In the genomic region with DNA sequence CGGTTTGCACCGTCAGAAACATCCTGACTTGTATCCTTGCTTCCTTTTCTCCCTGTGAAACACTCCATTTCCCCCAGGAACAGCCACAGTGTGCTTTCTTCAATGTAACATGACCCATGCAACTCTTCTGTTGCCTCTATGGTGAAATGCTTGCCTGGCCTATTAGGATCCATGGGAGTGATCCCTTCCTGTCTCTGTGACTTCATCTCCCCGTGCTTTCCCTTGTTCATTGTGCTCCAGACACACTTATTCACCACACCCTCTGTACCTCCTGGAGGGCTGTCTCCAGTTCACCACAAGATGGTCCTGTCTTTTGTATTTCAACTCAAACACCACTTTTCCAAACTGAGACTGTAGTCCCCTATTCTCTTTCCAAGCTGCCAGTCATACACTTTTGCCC, we compare ENCODE assay signal across 29 mouse cellular contexts. TPM values are rescaled to one million over a fixed set of nuclear protein-coding genes. Genes with fewer than 3 reads are reported as not detected.
DNase-seq lines count a peak whose midpoint lies in the region; ATAC-seq and TF ChIP-seq lines count a peak whose summit lies in the region.
"Had no signal": no experiment of that assay in that cellular context is flagged by ENCODE, and none has a peak within 500 bp of the region (broad histone marks: within the 10 kb centered on the region; RNA-seq: fewer than 3 reads in every experiment).

No protein-coding gene starts in this region.

- no peak for TF ChIP-seq POLR2A in lung, adult 2 months (IDR thresholded peaks at IDR 0.05; ENCODE audit: borderline replicate concordance, extremely low read depth, low read depth, low read length)
- TF ChIP-seq POLR2A in ES-Bruce4 (IDR thresholded peaks at IDR 0.05; ENCODE audit: insufficient read depth, low read length) = no peak
- TF ChIP-seq POLR2A in bone marrow macrophage, adult 2 months (IDR thresholded peaks at IDR 0.05; ENCODE audit: borderline replicate concordance, low read depth, low read length) = no peak

- peak overlapping the region; percentile 85 for H3K27ac ChIP-seq in gastrocnemius, adult 2 months
- H3K27ac ChIP-seq in lung, embryonic 16.5 days (ENCODE audit: low read length) = peak overlapping the region; percentile 70; the same call in 1 of the 2 replicates
- peak overlapping the region; percentile 100 for H3K27ac ChIP-seq in ES-Bruce4 (ENCODE audit: insufficient read depth, low read length)
- peak overlapping the region; percentile 21; the same call in 1 of the 2 replicates for H3K27ac ChIP-seq in bone marrow macrophage, adult 2 months (ENCODE audit: insufficient read depth, low read depth, low read length)
- no peak overlapping the region for H3K27ac ChIP-seq in hindbrain, embryonic 14.5 days
- H3K27ac ChIP-seq in intestine, postnatal 0 days (ENCODE audit: low read depth, low read length) = no peak overlapping the region
- H3K27ac ChIP-seq: embryonic facial prominence, embryonic 12.5 days; forebrain, embryonic 10.5 days; forebrain, embryonic 15.5 days; limb, embryonic 12.5 days; midbrain, embryonic 10.5 days had no signal

- DNase-seq in gastrocnemius, adult 2 months = no peak
- no peak for DNase-seq in gastrocnemius, postnatal 36 days
- DNase-seq in lung, adult 2 months = no peak
- no peak for DNase-seq in hindbrain, embryonic 14.5 days (ENCODE audit: low spot score)
- DNase-seq: adrenal gland, adult 2 months; adrenal gland, postnatal 36 days; cerebellum, adult 9-10 months; cerebellum, postnatal 36 days; embryo, embryonic 11 days; heart, postnatal 36 days; kidney, adult 11 months; kidney, postnatal 14 days; right cerebral cortex, postnatal 4 days; thymus, adult 2 months; thymus, postnatal 36 days had no signal

- 0 out of 2 replicates have a peak, but pooled peaks have one; percentile 30 for TF ChIP-seq EP300 in ES-Bruce4 (IDR thresholded peaks at IDR 0.05; ENCODE audit: insufficient read depth, low read depth, low read length)

- 65% methylated on average over 3 of the region's 3 CpGs for whole genome bisulfite sequencing in lung, embryonic 16.5 days
- WGBS in lung, adult 2 months = 50% methylated on average over 3 of the region's 3 CpGs
- WGBS in hindbrain, embryonic 14.5 days = 71% methylated on average over 3 of the region's 3 CpGs
- 66% methylated on average over 3 of the region's 3 CpGs for WGBS in intestine, postnatal 0 days

- no peak overlapping the region for H3K9ac ChIP-seq in lung, embryonic 16.5 days (ENCODE audit: low read length)
- H3K9ac ChIP-seq in ES-Bruce4 (ENCODE audit: low read depth, poor library complexity, severe bottlenecking) = no peak overlapping the region
- H3K9ac ChIP-seq in hindbrain, embryonic 14.5 days = no peak overlapping the region
- no peak overlapping the region for H3K9ac ChIP-seq in intestine, postnatal 0 days (ENCODE audit: low read depth, low read length)
- H3K9ac ChIP-seq: embryonic facial prominence, embryonic 12.5 days; forebrain, embryonic 15.5 days; hindbrain, embryonic 12.5 days; limb, embryonic 12.5 days; neural tube, embryonic 13.5 days had no signal

- H3K4me3 ChIP-seq in gastrocnemius, adult 2 months = no peak overlapping the region
- no peak overlapping the region for H3K4me3 ChIP-seq in lung, embryonic 16.5 days (ENCODE audit: low read length)
- no peak overlapping the region for H3K4me3 ChIP-seq in lung, adult 2 months (replicated peaks; ENCODE audit: extremely low read depth, low read depth, low read length)
- H3K4me3 ChIP-seq in ES-Bruce4 (ENCODE audit: low read depth, low read length) = no peak overlapping the region
- H3K4me3 ChIP-seq in bone marrow macrophage, adult 2 months (ENCODE audit: insufficient read depth, low read length) = no peak overlapping the region
- no peak overlapping the region for H3K4me3 ChIP-seq in hindbrain, embryonic 14.5 days (replicated peaks; ENCODE audit: low read length)
- H3K4me3 ChIP-seq in intestine, postnatal 0 days (ENCODE audit: low read depth, low read length) = no peak overlapping the region
- H3K4me3 ChIP-seq: embryonic facial prominence, embryonic 12.5 days; forebrain, embryonic 10.5 days; forebrain, embryonic 15.5 days; hindbrain, embryonic 12.5 days; limb, embryonic 12.5 days; midbrain, embryonic 10.5 days; neural tube, embryonic 13.5 days had no signal

- no peak overlapping the region for H3K4me2 ChIP-seq in lung, embryonic 16.5 days (ENCODE audit: low read depth, low read length)
- H3K4me2 ChIP-seq in hindbrain, embryonic 14.5 days (replicated peaks) = no peak overlapping the region
- no peak overlapping the region for H3K4me2 ChIP-seq in intestine, postnatal 0 days (replicated peaks; ENCODE audit: low read depth)
- H3K4me2 ChIP-seq: embryonic facial prominence, embryonic 12.5 days; forebrain, embryonic 15.5 days; hindbrain, embryonic 12.5 days; limb, embryonic 12.5 days; liver, embryonic 11.5 days; neural tube, embryonic 13.5 days had no signal

- ATAC-seq in lung, embryonic 16.5 days (ENCODE audit: low read depth) = no peak
- ATAC-seq in hindbrain, embryonic 14.5 days (ENCODE audit: low FRiP score) = no peak
- ATAC-seq in intestine, postnatal 0 days = no peak
- ATAC-seq: activated CD4-positive, CD25-positive, alpha-beta regulatory T cell, adult 4 months; forebrain, embryonic 15.5 days had no signal

- no peaks in the 10 kb centered on the region; the same call in 1 of the 2 replicates for H3K36me3 ChIP-seq in lung, embryonic 16.5 days (ENCODE audit: control insufficient read depth, insufficient read depth, low read length)
- no peaks in the 10 kb centered on the region for H3K36me3 ChIP-seq in ES-Bruce4 (ENCODE audit: control insufficient read depth, insufficient read depth, low read length, poor library complexity, severe bottlenecking)
- peaks cover 25% of the 10 kb centered on the region for H3K36me3 ChIP-seq in hindbrain, embryonic 14.5 days (replicated peaks; ENCODE audit: control insufficient read depth, insufficient read depth)
- H3K36me3 ChIP-seq in intestine, postnatal 0 days (ENCODE audit: control insufficient read depth, insufficient read depth) = no peaks in the 10 kb centered on the region

- intact Hi-C loops in gastrocnemius, adult 2 months (cut with DNase I) = no loop called here
- intact Hi-C loops in gastrocnemius, postnatal 36 days (cut with DNase I) = no loop called here

- H3K27me3 ChIP-seq in lung, embryonic 16.5 days (ENCODE audit: control insufficient read depth, insufficient read depth, low read depth, low read length) = no peaks in the 10 kb centered on the region
- no peaks in the 10 kb centered on the region for H3K27me3 ChIP-seq in ES-Bruce4 (ENCODE audit: control insufficient read depth, insufficient read depth, low read length, poor library complexity, severe bottlenecking)
- no peaks in the 10 kb centered on the region for H3K27me3 ChIP-seq in hindbrain, embryonic 14.5 days (ENCODE audit: control insufficient read depth, insufficient read depth, low read length)
- no peaks in the 10 kb centered on the region for H3K27me3 ChIP-seq in intestine, postnatal 0 days (replicated peaks; ENCODE audit: control insufficient read depth, insufficient read depth, low read length)
- H3K27me3 ChIP-seq: CH12.LX; embryonic facial prominence, embryonic 12.5 days; forebrain, embryonic 15.5 days; hindbrain, embryonic 12.5 days; limb, embryonic 12.5 days; neural tube, embryonic 13.5 days had no signal

- peaks cover 18% of the 10 kb centered on the region for H3K4me1 ChIP-seq in lung, embryonic 16.5 days (replicated peaks; ENCODE audit: control insufficient read depth, insufficient read depth, low read length)
- H3K4me1 ChIP-seq in lung, adult 2 months (ENCODE audit: control insufficient read depth, insufficient read depth, low read length) = peaks cover 18% of the 10 kb centered on the region
- peaks cover 4% of the 10 kb centered on the region for H3K4me1 ChIP-seq in ES-Bruce4 (ENCODE audit: control insufficient read depth, insufficient read depth, low read length)
- H3K4me1 ChIP-seq in bone marrow macrophage, adult 2 months (ENCODE audit: control insufficient read depth, insufficient read depth, low read length) = peaks cover 48% of the 10 kb centered on the region
- H3K4me1 ChIP-seq in hindbrain, embryonic 14.5 days (replicated peaks; ENCODE audit: control insufficient read depth, insufficient read depth, low read length) = peaks cover 12% of the 10 kb centered on the region
- H3K4me1 ChIP-seq in intestine, postnatal 0 days (replicated peaks; ENCODE audit: control insufficient read depth, insufficient read depth, low read length) = 0 out of 2 replicates have a peak, but pooled peaks cover 6% of the 10 kb centered on the region

- H3K9me3 ChIP-seq in lung, embryonic 16.5 days (ENCODE audit: control insufficient read depth, low read length) = no peaks in the 10 kb centered on the region
- H3K9me3 ChIP-seq in ES-Bruce4 (replicated peaks; ENCODE audit: control insufficient read depth, insufficient read depth, low read length, poor library complexity, severe bottlenecking) = no peaks in the 10 kb centered on the region
- H3K9me3 ChIP-seq in hindbrain, embryonic 14.5 days (ENCODE audit: control insufficient read depth, low read length) = no peaks in the 10 kb centered on the region
- no peaks in the 10 kb centered on the region for H3K9me3 ChIP-seq in intestine, postnatal 0 days (ENCODE audit: control insufficient read depth)
- H3K9me3 ChIP-seq: embryonic facial prominence, embryonic 12.5 days; forebrain, embryonic 15.5 days; hindbrain, embryonic 12.5 days; limb, embryonic 12.5 days; midbrain, embryonic 10.5 days; neural tube, embryonic 13.5 days had no signal

- TF ChIP-seq CTCF in gastrocnemius, adult 2 months (IDR thresholded peaks at IDR 0.05) = no peak
- TF ChIP-seq CTCF in lung, adult 2 months (IDR thresholded peaks at IDR 0.05; ENCODE audit: insufficient read depth, low read length) = no peak
- no peak for TF ChIP-seq CTCF in ES-Bruce4 (IDR thresholded peaks at IDR 0.05; ENCODE audit: low read depth, low read length)
- no peak for TF ChIP-seq CTCF in bone marrow macrophage, adult 2 months (IDR thresholded peaks at IDR 0.05; ENCODE audit: low read depth, low read length)
- TF ChIP-seq CTCF in intestine, postnatal 0 days (IDR thresholded peaks at IDR 0.05; ENCODE audit: low read depth) = no peak

RNA-seq across cellular contexts. Expression of a gene that starts 20.7 kb away (rescaled TPM):
- 1,000 to 10,000 TPM; 1,297 to 1,609 TPM for total RNA-seq in gastrocnemius, adult 2 months (2021)
- 1,000 to 10,000 TPM; 1,032 to 1,188 TPM for total RNA-seq in gastrocnemius, postnatal 36 days (2021)
- polyA plus RNA-seq in lung, embryonic 16.5 days (2015; fragmentation: Nextera tagmentation; extraction: Ambion mirVana) = 2,362 and 2,391 TPM in 2 replicates
- polyA plus RNA-seq in lung, adult 2 months (2012; rRNA removed) = 1,079 and 1,193 TPM in 2 replicates
- polyA plus RNA-seq in ES-Bruce4 (2011; ENCODE audit: insufficient read depth, insufficient read length, low read depth, missing spikeins) = 3,442 and 3,618 TPM in 2 replicates
- polyA plus RNA-seq in bone marrow macrophage, adult 2 months (2012; ENCODE audit: insufficient read depth, insufficient read length, missing spikeins) = 1,438 and 1,604 TPM in 2 replicates
- polyA plus RNA-seq in hindbrain, embryonic 14.5 days (2014; fragmentation: Nextera tagmentation; extraction: Ambion mirVana) = 2,885 and 3,458 TPM in 2 replicates
- polyA plus RNA-seq in intestine, postnatal 0 days (2015; fragmentation: Nextera tagmentation; extraction: Ambion mirVana) = 1,042 and 1,135 TPM in 2 replicates

Comparison
In these comparisons a context has a peak if more than half of its experiments do, and no peak if none do; other contexts are left out.
1. H3K27ac ChIP-seq: peak in gastrocnemius, adult 2 months (single experiment), lung, embryonic 16.5 days (single experiment), ES-Bruce4 (single experiment) and bone marrow macrophage, adult 2 months (single experiment); none in hindbrain, embryonic 14.5 days (single experiment) and intestine, postnatal 0 days (single experiment).